Comparison of ENCODE assay signal across 25 mouse cellular contexts in the genomic region with DNA sequence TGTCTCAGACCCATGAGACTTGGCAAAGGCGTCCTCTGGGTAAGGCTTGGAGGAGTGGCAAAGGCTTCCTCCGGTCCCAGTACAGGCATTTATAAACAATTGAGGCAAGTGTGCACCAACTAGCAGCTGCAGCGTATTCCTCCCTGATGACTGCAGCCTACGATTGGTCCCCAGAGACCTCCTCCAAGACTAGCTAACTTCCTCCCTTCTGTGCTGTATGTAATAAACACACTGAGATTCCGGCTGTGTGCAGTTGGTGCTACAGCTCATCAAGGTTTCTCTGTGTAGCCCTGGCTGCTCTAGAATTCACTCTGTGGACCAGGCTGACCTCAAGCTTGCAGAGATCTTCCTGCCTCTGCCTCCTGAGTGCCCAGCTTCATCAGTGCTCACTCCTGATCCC.
DNase-seq lines count a peak whose midpoint lies in the region; ATAC-seq and TF ChIP-seq lines count a peak whose summit lies in the region.
"Had no signal": no experiment of that assay in that cellular context is flagged by ENCODE, and none has a peak within 500 bp of the region (broad histone marks: within the 10 kb centered on the region; RNA-seq: fewer than 3 reads in every experiment).

No protein-coding gene starts in this region.

- no peak for TF ChIP-seq CTCF in midbrain, postnatal 0 days (IDR thresholded peaks at IDR 0.05)
- no peak for TF ChIP-seq CTCF in C2C12 (IDR thresholded peaks at IDR 0.05; ENCODE audit: control insufficient read depth, insufficient read depth, insufficient read length)

- no peaks in the 10 kb centered on the region for H3K79me2 ChIP-seq in C2C12 (ENCODE audit: control insufficient read depth, insufficient read depth)

- WGBS in forebrain, embryonic 11.5 days: 91% methylated on average over 5 of the region's 5 CpGs
- 84% methylated on average over 5 of the region's 5 CpGs for WGBS in forebrain, embryonic 13.5 days
- 87% methylated on average over 5 of the region's 5 CpGs for WGBS in midbrain, embryonic 10.5 days
- WGBS in midbrain, postnatal 0 days: 77% methylated on average over 5 of the region's 5 CpGs
- 59% methylated on average over 5 of the region's 5 CpGs for WGBS in embryonic facial prominence, embryonic 14.5 days
- 73% methylated on average over 5 of the region's 5 CpGs for WGBS in kidney, embryonic 16.5 days

- H3K36me3 ChIP-seq in forebrain, embryonic 11.5 days (ENCODE audit: control insufficient read depth, insufficient read depth, low read length): no peaks in the 10 kb centered on the region
- no peaks in the 10 kb centered on the region for H3K36me3 ChIP-seq in forebrain, embryonic 13.5 days (ENCODE audit: poor library complexity, severe bottlenecking)
- H3K36me3 ChIP-seq in midbrain, embryonic 10.5 days: no peaks in the 10 kb centered on the region
- no peaks in the 10 kb centered on the region for H3K36me3 ChIP-seq in midbrain, postnatal 0 days (ENCODE audit: insufficient read depth, low read length)
- H3K36me3 ChIP-seq in C2C12 (ENCODE audit: control insufficient read depth, insufficient read depth): no peaks in the 10 kb centered on the region
- no peaks in the 10 kb centered on the region for H3K36me3 ChIP-seq in embryonic facial prominence, embryonic 14.5 days (ENCODE audit: control insufficient read depth, insufficient read depth, low read length)
- no peaks in the 10 kb centered on the region for H3K36me3 ChIP-seq in kidney, embryonic 16.5 days (ENCODE audit: insufficient read depth, low read length)
- H3K36me3 ChIP-seq: embryonic facial prominence, embryonic 12.5 days; embryonic facial prominence, embryonic 15.5 days; forebrain, embryonic 10.5 days had no signal

- no peak overlapping the region for H3ac ChIP-seq in C2C12 (ENCODE audit: control insufficient read depth, insufficient read length, low read depth)

- 0 out of 2 replicates have a peak, but pooled peaks cover 2% of the 10 kb centered on the region for H3K27me3 ChIP-seq in forebrain, embryonic 11.5 days (ENCODE audit: control insufficient read depth, insufficient read depth, low read length)
- H3K27me3 ChIP-seq in forebrain, embryonic 13.5 days: 0 out of 2 replicates have a peak, but pooled peaks cover 4% of the 10 kb centered on the region
- peaks cover 5% of the 10 kb centered on the region; the same call in 1 of the 2 replicates for H3K27me3 ChIP-seq in midbrain, embryonic 10.5 days (ENCODE audit: low read depth, poor library complexity, severe bottlenecking)
- no peaks in the 10 kb centered on the region for H3K27me3 ChIP-seq in midbrain, postnatal 0 days (ENCODE audit: insufficient read depth, low read length)
- H3K27me3 ChIP-seq in C2C12 (ENCODE audit: control insufficient read depth, insufficient read depth, insufficient read length): no peaks in the 10 kb centered on the region
- no peaks in the 10 kb centered on the region for H3K27me3 ChIP-seq in embryonic facial prominence, embryonic 14.5 days (replicated peaks; ENCODE audit: control insufficient read depth, insufficient read depth, low read length)
- H3K27me3 ChIP-seq in kidney, embryonic 16.5 days (ENCODE audit: insufficient read depth, low read length): no peaks in the 10 kb centered on the region
- H3K27me3 ChIP-seq: embryonic facial prominence, embryonic 12.5 days; embryonic facial prominence, embryonic 15.5 days had no signal

- H3K27ac ChIP-seq in forebrain, embryonic 11.5 days (ENCODE audit: low read depth, low read length): no peak overlapping the region
- no peak overlapping the region for H3K27ac ChIP-seq in forebrain, embryonic 13.5 days
- H3K27ac ChIP-seq in midbrain, embryonic 10.5 days (replicated peaks): peak overlapping the region; percentile 46; the same call in 1 of the 2 replicates
- H3K27ac ChIP-seq in midbrain, postnatal 0 days (ENCODE audit: low read depth, low read length): no peak overlapping the region
- no peak overlapping the region for H3K27ac ChIP-seq in embryonic facial prominence, embryonic 14.5 days (replicated peaks; ENCODE audit: low read depth, low read length)
- H3K27ac ChIP-seq in kidney, embryonic 16.5 days (ENCODE audit: low read length): no peak overlapping the region
- H3K27ac ChIP-seq: embryonic facial prominence, embryonic 12.5 days; embryonic facial prominence, embryonic 15.5 days; forebrain, embryonic 10.5 days had no signal

- H3K79me3 ChIP-seq in C2C12 (ENCODE audit: low read depth): no peaks in the 10 kb centered on the region

- H3K9ac ChIP-seq in forebrain, embryonic 11.5 days (ENCODE audit: low read length): no peak overlapping the region
- no peak overlapping the region for H3K9ac ChIP-seq in forebrain, embryonic 13.5 days
- H3K9ac ChIP-seq in midbrain, postnatal 0 days (replicated peaks; ENCODE audit: low read length, poor library complexity, severe bottlenecking): no peak overlapping the region
- no peak overlapping the region for H3K9ac ChIP-seq in embryonic facial prominence, embryonic 14.5 days (ENCODE audit: low read depth, low read length)
- H3K9ac ChIP-seq in kidney, embryonic 16.5 days (replicated peaks; ENCODE audit: low read length): no peak overlapping the region
- H3K9ac ChIP-seq: embryonic facial prominence, embryonic 12.5 days; embryonic facial prominence, embryonic 15.5 days had no signal

- ATAC-seq in forebrain, embryonic 11.5 days (replicated peaks; ENCODE audit: low FRiP score): no peak
- no peak for ATAC-seq in forebrain, embryonic 13.5 days
- ATAC-seq in midbrain, postnatal 0 days (ENCODE audit: low FRiP score): no peak
- peak; percentile 77; the same call in 1 of the 2 replicates for ATAC-seq in embryonic facial prominence, embryonic 14.5 days (ENCODE audit: low read depth)
- ATAC-seq in kidney, embryonic 16.5 days (ENCODE audit: low FRiP score, low TSS enrichment): no peak
- ATAC-seq: forebrain, embryonic 14.5 days; forebrain, embryonic 16.5 days had no signal

- no peak overlapping the region for H3K4me3 ChIP-seq in forebrain, embryonic 11.5 days (ENCODE audit: low read depth, low read length)
- H3K4me3 ChIP-seq in forebrain, embryonic 13.5 days: no peak overlapping the region
- H3K4me3 ChIP-seq in midbrain, embryonic 10.5 days: no peak overlapping the region
- H3K4me3 ChIP-seq in midbrain, postnatal 0 days (ENCODE audit: low read depth, low read length): no peak overlapping the region
- H3K4me3 ChIP-seq in C2C12 (ENCODE audit: insufficient read depth, poor library complexity, severe bottlenecking): no peak overlapping the region
- H3K4me3 ChIP-seq in embryonic facial prominence, embryonic 14.5 days (ENCODE audit: low read depth, low read length): no peak overlapping the region
- no peak overlapping the region for H3K4me3 ChIP-seq in kidney, embryonic 16.5 days (ENCODE audit: low read length)
- H3K4me3 ChIP-seq: embryonic facial prominence, embryonic 12.5 days; embryonic facial prominence, embryonic 15.5 days; erythroblast, embryonic 14.5 days; forebrain, embryonic 10.5 days had no signal

- peaks cover 8% of the 10 kb centered on the region; the same call in 1 of the 2 replicates for H3K4me1 ChIP-seq in forebrain, embryonic 11.5 days (replicated peaks; ENCODE audit: control insufficient read depth, insufficient read depth, low read length)
- H3K4me1 ChIP-seq in forebrain, embryonic 13.5 days: peaks cover 16% of the 10 kb centered on the region
- peaks cover 29% of the 10 kb centered on the region for H3K4me1 ChIP-seq in midbrain, embryonic 10.5 days
- H3K4me1 ChIP-seq in midbrain, postnatal 0 days (ENCODE audit: insufficient read depth, low read length): peaks cover 5% of the 10 kb centered on the region; the same call in 1 of the 2 replicates
- peaks cover 4% of the 10 kb centered on the region for H3K4me1 ChIP-seq in embryonic facial prominence, embryonic 14.5 days (ENCODE audit: control insufficient read depth, insufficient read depth, low read length)
- H3K4me1 ChIP-seq in kidney, embryonic 16.5 days (ENCODE audit: insufficient read depth, low read length): peaks cover 3% of the 10 kb centered on the region
- H3K4me1 ChIP-seq: embryonic facial prominence, embryonic 15.5 days had no signal

- H3K4me2 ChIP-seq in forebrain, embryonic 11.5 days (ENCODE audit: low read depth, low read length, severe bottlenecking): no peak overlapping the region
- no peak overlapping the region for H3K4me2 ChIP-seq in forebrain, embryonic 13.5 days
- H3K4me2 ChIP-seq in midbrain, postnatal 0 days (ENCODE audit: low read depth, low read length, poor library complexity, severe bottlenecking): no peak overlapping the region
- no peak overlapping the region for H3K4me2 ChIP-seq in embryonic facial prominence, embryonic 14.5 days (ENCODE audit: low read depth, low read length)
- H3K4me2 ChIP-seq in kidney, embryonic 16.5 days (replicated peaks; ENCODE audit: low read depth, low read length): no peak overlapping the region
- H3K4me2 ChIP-seq: embryonic facial prominence, embryonic 12.5 days; embryonic facial prominence, embryonic 15.5 days had no signal

- DNase-seq in forebrain, embryonic 11.5 days (ENCODE audit: low spot score): peak; percentile 13
- no peak for DNase-seq in midbrain, embryonic 10.5 days (ENCODE audit: low spot score)
- DNase-seq in midbrain, postnatal 0 days (ENCODE audit: low spot score): no peak
- peak; percentile 53 for DNase-seq in embryonic facial prominence, embryonic 14.5 days (ENCODE audit: low spot score)
- DNase-seq in layer of hippocampus, postnatal 10 days (ENCODE audit: low spot score in 2 of 2): no peak
- DNase-seq: adrenal gland, adult 2 months; adrenal gland, postnatal 10 days; adrenal gland, postnatal 25 days; B cell, adult 2 months; cerebellum, adult 11 months; cerebellum, adult 18-20 months; cerebellum, adult 8-10 months; cerebellum, adult 9-11 months; cerebellum, postnatal 14 days; cerebellum, postnatal 36 days; embryo, embryonic 11 days had no signal

- H3K9me3 ChIP-seq in forebrain, embryonic 11.5 days (ENCODE audit: control insufficient read depth, low read length): no peaks in the 10 kb centered on the region
- no peaks in the 10 kb centered on the region for H3K9me3 ChIP-seq in forebrain, embryonic 13.5 days (replicated peaks)
- H3K9me3 ChIP-seq in midbrain, embryonic 10.5 days (replicated peaks): peaks cover 7% of the 10 kb centered on the region; the same call in 1 of the 2 replicates
- H3K9me3 ChIP-seq in midbrain, postnatal 0 days (ENCODE audit: low read length): no peaks in the 10 kb centered on the region
- no peaks in the 10 kb centered on the region for H3K9me3 ChIP-seq in embryonic facial prominence, embryonic 14.5 days (ENCODE audit: control insufficient read depth, low read length)
- H3K9me3 ChIP-seq in kidney, embryonic 16.5 days (ENCODE audit: low read length): no peaks in the 10 kb centered on the region
- H3K9me3 ChIP-seq: embryonic facial prominence, embryonic 15.5 days; forebrain, embryonic 10.5 days had no signal

TF ChIP-seq in C2C12, 6 proteins besides CTCF, POLR2A, EP300 and RAD21:
- peak; percentile 16 for TF ChIP-seq MYOD1 (IDR thresholded peaks at IDR 0.05; ENCODE audit: control insufficient read depth, insufficient read length, low read depth)
- no peak for TF ChIP-seq CEBPB (IDR thresholded peaks at IDR 0.05; ENCODE audit: low read depth)
TF ChIP-seq in C2C12: peak in this region for 1.

Comparison
In these comparisons a context has a peak if more than half of its experiments do, and no peak if none do; other contexts are left out.
1. DNase-seq: peak in forebrain, embryonic 11.5 days (single experiment) and embryonic facial prominence, embryonic 14.5 days (single experiment); none in midbrain, embryonic 10.5 days (single experiment), midbrain, postnatal 0 days (single experiment) and layer of hippocampus, postnatal 10 days (0 of 2).